ENCODE assay signal across 8 mouse cellular contexts in the genomic region with DNA sequence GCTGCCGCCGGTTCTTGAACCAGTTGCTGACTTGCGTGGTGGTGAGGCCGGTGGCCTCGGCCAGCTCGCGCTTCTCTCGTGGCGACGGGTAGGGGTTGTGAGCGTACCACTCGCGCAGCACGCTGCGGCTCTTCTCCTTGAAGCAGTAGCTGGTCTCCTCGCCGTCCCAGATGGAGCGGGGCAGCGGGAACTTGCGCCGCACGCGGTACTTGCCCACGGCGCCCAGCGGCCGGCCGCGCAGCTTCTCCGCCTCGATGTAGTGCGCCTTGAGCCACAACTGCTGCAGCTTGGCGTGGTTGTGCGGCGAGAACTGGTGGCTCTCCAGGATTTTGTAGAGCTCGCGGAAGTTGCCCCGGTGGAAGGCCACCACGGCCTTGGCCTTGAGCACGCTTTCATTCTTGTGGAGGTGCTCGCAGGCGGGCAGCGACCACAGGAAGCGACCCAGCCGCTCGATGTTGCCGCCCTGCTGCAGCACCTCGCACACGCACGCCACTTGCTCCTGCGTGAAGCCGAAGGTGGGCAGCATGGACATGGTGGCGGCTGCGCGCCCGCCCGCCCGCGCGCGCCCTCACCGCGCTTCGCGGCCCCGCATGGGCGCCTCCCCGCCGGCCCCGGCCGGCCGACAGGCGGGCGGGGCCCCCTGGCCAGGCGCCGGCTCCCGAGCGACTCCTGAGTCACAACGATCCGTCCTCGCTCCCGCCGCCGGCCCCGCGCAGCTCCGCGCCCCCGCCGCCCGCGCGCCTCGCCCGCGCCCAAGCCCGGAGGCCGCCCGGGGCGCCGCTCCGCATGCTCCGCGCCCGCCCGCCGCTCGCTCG. TPM values are rescaled to one million over a fixed set of nuclear protein-coding genes. Genes with fewer than 3 reads are reported as not detected.
DNase-seq lines count a peak whose midpoint lies in the region; ATAC-seq lines count a peak whose summit lies in the region.

No protein-coding gene starts in this region.

- H3K4me3 ChIP-seq in embryonic facial prominence, embryonic 15.5 days (replicated peaks), result peak overlapping the region; percentile 57
- peak overlapping the region; percentile 42 for H3K4me3 ChIP-seq in intestine, embryonic 15.5 days (replicated peaks)
- peak overlapping the region; percentile 41 for H3K4me3 ChIP-seq in midbrain, embryonic 16.5 days (ENCODE audit: low read depth, low read length)

- H3K4me2 ChIP-seq in embryonic facial prominence, embryonic 15.5 days (replicated peaks), result peak overlapping the region; percentile 88
- peak overlapping the region; percentile 92 for H3K4me2 ChIP-seq in intestine, embryonic 15.5 days (replicated peaks)
- H3K4me2 ChIP-seq in midbrain, embryonic 16.5 days (ENCODE audit: low read length), result peak overlapping the region; percentile 52

- H3K27ac ChIP-seq in embryonic facial prominence, embryonic 15.5 days (replicated peaks), result peak overlapping the region; percentile 87
- H3K27ac ChIP-seq in intestine, embryonic 15.5 days, result no peak overlapping the region
- H3K27ac ChIP-seq in midbrain, embryonic 16.5 days (ENCODE audit: low read length), result no peak overlapping the region

- peak; percentile 31 for DNase-seq in ovary, postnatal 36 days (ENCODE audit: low spot score)
- DNase-seq in ovary, postnatal 10 days (ENCODE audit: low spot score), result no peak
- no peak for DNase-seq in left cerebral cortex, postnatal 4 days
- no peak for DNase-seq in layer of hippocampus, adult 8-10 months (ENCODE audit: low spot score in 2 of 2)
- no peak for DNase-seq in natural killer cell, adult 2 months (ENCODE audit: low spot score in 2 of 2)

- intact Hi-C loops in left cerebral cortex, postnatal 4 days (cut with DNase I), result loop anchor here (5.0 kb wide), 1 partner anchor 110 kb away; no protein-coding TSS in a partner anchor

- H3K4me1 ChIP-seq in embryonic facial prominence, embryonic 15.5 days, result peaks cover 55% of the 10 kb centered on the region
- H3K4me1 ChIP-seq in intestine, embryonic 15.5 days (replicated peaks), result peaks cover 23% of the 10 kb centered on the region
- peaks cover 12% of the 10 kb centered on the region for H3K4me1 ChIP-seq in midbrain, embryonic 16.5 days (ENCODE audit: control insufficient read depth, insufficient read depth, low read length)

- H3K36me3 ChIP-seq in embryonic facial prominence, embryonic 15.5 days, result no peaks in the 10 kb centered on the region
- H3K36me3 ChIP-seq in intestine, embryonic 15.5 days, result no peaks in the 10 kb centered on the region
- no peaks in the 10 kb centered on the region for H3K36me3 ChIP-seq in midbrain, embryonic 16.5 days (ENCODE audit: control insufficient read depth, insufficient read depth, low read length)

- H3K27me3 ChIP-seq in embryonic facial prominence, embryonic 15.5 days, result peaks cover 86% of the 10 kb centered on the region
- peaks cover 93% of the 10 kb centered on the region for H3K27me3 ChIP-seq in intestine, embryonic 15.5 days (replicated peaks)
- H3K27me3 ChIP-seq in midbrain, embryonic 16.5 days (ENCODE audit: control insufficient read depth, insufficient read depth, low read depth, low read length), result peaks cover 59% of the 10 kb centered on the region

- under 1% methylated on average over 109 of the region's 109 CpGs for WGBS in embryonic facial prominence, embryonic 15.5 days
- WGBS in intestine, embryonic 15.5 days, result under 1% methylated on average over 83 of the region's 109 CpGs
- WGBS in midbrain, embryonic 16.5 days, result under 1% methylated on average over 82 of the region's 109 CpGs

- no peak for ATAC-seq in embryonic facial prominence, embryonic 15.5 days (ENCODE audit: insufficient number of reproducible peaks, low FRiP score, low TSS enrichment, low read depth)
- no peak; the same call in 1 of the 2 replicates for ATAC-seq in intestine, embryonic 15.5 days
- ATAC-seq in midbrain, embryonic 16.5 days, result peak; percentile 33; the same call in 1 of the 2 replicates

- H3K9ac ChIP-seq in embryonic facial prominence, embryonic 15.5 days, result peak overlapping the region; percentile 56
- peak overlapping the region; percentile 9; the same call in 1 of the 2 replicates for H3K9ac ChIP-seq in intestine, embryonic 15.5 days
- 0 out of 2 replicates have a peak overlapping the region, but pooled peaks have one; percentile 14 for H3K9ac ChIP-seq in midbrain, embryonic 16.5 days (ENCODE audit: low read depth, low read length)

- H3K9me3 ChIP-seq in embryonic facial prominence, embryonic 15.5 days (replicated peaks), result no peaks in the 10 kb centered on the region
- H3K9me3 ChIP-seq in intestine, embryonic 15.5 days, result no peaks in the 10 kb centered on the region
- H3K9me3 ChIP-seq in midbrain, embryonic 16.5 days (replicated peaks; ENCODE audit: control insufficient read depth, low read length, poor library complexity, severe bottlenecking), result no peaks in the 10 kb centered on the region

RNA-seq across cellular contexts. Expression of a gene that starts 0.4 kb away (rescaled TPM):
- 8.2 and 10.7 TPM in 2 replicates for polyA plus RNA-seq in embryonic facial prominence, embryonic 15.5 days (2015; fragmentation: Nextera tagmentation; extraction: Ambion mirVana)
- polyA plus RNA-seq in intestine, embryonic 15.5 days (2015; fragmentation: Nextera tagmentation; extraction: Ambion mirVana), result 0.35 and 0.43 TPM in 2 replicates
- 0.16 and 0.33 TPM in 2 replicates for polyA plus RNA-seq in midbrain, embryonic 16.5 days (2015; fragmentation: Nextera tagmentation; extraction: Ambion mirVana)
- 1 to 10 TPM; 1.4 to 1.8 TPM for total RNA-seq in left cerebral cortex, postnatal 4 days (2021)
- total RNA-seq in layer of hippocampus, adult 8-10 months (2022), result under 1 TPM in 2 of 4 experiments, not detected in 2; 0.29 to 0.36 TPM
